Mouse (Mus musculus): Measurements from ENCODE around the gene Mta3.

DNA sequence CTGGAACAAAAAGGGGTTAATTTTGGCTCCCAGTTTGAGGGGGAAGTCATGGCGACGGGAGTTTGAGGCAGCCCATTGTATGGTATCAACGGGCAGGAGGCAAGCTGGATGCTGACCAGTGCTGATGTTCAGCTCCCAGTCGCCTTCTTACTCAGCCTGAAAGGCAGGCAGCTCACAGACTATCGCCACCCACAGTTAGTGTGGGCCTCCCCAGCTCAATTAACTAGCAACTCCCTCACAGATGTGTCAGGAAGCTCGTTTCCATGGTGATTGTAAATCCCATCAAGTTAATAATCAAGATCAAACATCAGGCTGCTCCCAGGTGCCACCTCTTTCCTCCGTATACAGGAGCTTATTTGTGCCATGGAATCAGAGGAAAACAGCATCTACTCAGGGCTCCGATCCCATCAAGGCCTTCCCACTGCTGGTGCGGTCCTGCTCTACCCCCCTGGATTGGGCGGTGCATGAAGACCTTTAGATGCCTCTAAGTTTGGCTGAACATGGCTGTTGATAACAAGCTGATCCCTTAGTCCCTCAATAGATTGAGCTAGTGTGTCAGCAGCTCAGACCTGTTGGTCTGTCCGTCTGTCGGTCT is 143.2 kb downstream of the Mta3 start:
- TF ChIP-seq CTCF (IDR thresholded peaks at IDR 0.05; ENCODE audit: insufficient read depth, low read depth, low read length) (no peak), POLR2A (IDR thresholded peaks at IDR 0.05; ENCODE audit: insufficient read depth, low read depth, low read length) (no peak)
